Mouse (Mus musculus) induced T-regulatory cell, adult 2 months (primary cell): ENCODE data around the gene Gm5725.
"Not testable (repeated sequence)": the region's sequence is repeated elsewhere in the genome, so short reads cannot be mapped to it uniquely, and the experiment has no call there.

Experiments
- DNase-seq: peaks from one replicate; pipeline ENCODE4 v3.0.0-alpha.2; 2012; ENCODE audit warnings: low read depth

The Gm5725 gene

GRCm38 (mm10) chr7:21844167-21844566 is at the start of gene Gm5725:
Gene Gm5725, minus strand, starts transcription at chr7:21844267.
- not testable (repeated sequence) for DNase-seq

- DNase-seq: not testable (repeated sequence)
Observed at GRCm38 (mm10) chr7:21832051-21832450, 12.0 kb downstream of the Gm5725 start, which contains the start of gene Vmn1r135. Gene Vmn1r135, plus strand, starts transcription at chr7:21832351.

- DNase-seq: not testable (repeated sequence)
Observed at GRCm38 (mm10) chr7:21796628-21797027, 47.4 kb downstream of the Gm5725 start, which contains the start of gene Gm4177. Gene Gm4177, minus strand, starts transcription at chr7:21796728.
